Mouse (Mus musculus) layer of hippocampus, adult 9-11 months (tissue): ENCODE results near the gene 4932414N04Rik.
A peak's percentile ranks its signal among the peaks of the same experiment; 100 is the strongest.
"Not testable (repeated sequence)": the region's sequence is repeated elsewhere in the genome, so short reads cannot be mapped to it uniquely, and the experiment has no call there.

ENCODE experiments used
- DNase-seq: peaks from one replicate; pipeline ENCODE4 v3.0.0; 2022

4932414N04Rik gene

DNA sequence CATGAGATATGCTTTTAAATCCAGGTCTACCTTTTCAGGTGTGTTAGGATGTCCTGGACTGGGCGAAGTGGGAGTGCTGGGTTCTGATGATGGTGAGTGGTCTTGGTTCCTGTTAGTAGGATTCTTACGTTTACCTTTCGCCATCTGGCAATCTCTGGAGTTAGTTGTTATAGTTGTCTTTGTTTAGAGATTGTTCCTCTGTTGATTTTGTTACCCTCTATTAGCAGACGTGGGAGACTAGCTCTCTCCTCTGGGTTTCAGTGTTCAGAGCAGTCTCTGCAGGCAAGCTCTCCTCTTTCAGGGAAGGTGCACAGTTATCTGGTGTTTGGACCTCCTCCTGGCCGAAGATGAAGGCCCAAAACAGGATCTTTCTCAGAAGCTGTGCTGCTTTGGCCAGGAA, at the start of gene 4932414N04Rik:
Gene 4932414N04Rik, plus strand, starts transcription at position 301 of the 400 bp plus-strand sequence.
- not testable (repeated sequence) for DNase-seq

- no peak for DNase-seq
Observed at GRCm38 (mm10) chr2:68732216-68732615, 75.9 kb downstream of the 4932414N04Rik start.

DNA sequence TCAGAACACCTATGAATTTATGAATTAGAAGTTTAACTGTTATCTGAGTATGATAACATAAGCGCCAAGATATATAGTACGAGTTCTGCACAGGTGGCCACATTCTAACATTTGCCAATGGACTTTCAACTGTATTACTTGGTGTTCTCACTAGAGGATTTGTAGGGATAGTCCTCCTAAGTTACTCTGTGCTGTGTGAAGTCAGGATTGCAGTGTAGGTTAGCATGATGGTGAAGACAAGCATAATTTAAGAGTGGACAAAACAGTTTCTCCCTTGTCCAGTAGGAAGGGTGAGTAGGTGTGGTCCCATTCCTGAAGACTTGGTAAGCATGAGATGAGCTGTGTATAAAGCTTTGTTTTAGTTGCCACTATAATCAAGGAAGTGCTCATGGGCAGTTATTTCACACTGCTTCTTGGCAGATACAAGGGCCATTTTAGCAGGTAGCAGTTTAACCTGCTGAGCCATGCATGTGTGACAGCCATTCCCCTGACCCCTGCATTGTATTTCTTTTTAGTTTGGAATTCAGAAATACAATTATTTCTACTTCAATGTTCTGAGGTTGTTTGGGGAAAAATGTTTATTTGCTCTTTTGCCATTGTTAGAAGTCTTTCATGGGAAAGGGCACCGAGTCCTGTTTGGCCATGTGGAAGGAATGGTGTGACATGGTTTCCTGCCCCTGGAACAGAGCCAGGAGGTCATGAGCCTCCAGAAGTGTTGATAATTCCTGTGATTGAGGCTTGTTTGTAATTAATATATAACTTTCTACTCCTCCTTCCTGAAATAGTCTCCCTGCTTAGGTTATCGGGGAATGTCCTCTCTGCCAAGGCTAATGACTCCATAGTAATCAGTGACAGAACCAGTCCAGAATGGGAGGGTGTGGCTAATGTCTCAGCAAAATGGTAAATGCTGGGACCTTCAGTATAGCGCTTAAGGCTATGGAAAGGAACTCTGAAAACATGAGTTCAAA, 83.8 kb downstream of the 4932414N04Rik start:
- DNase-seq, result no peak

DNA sequence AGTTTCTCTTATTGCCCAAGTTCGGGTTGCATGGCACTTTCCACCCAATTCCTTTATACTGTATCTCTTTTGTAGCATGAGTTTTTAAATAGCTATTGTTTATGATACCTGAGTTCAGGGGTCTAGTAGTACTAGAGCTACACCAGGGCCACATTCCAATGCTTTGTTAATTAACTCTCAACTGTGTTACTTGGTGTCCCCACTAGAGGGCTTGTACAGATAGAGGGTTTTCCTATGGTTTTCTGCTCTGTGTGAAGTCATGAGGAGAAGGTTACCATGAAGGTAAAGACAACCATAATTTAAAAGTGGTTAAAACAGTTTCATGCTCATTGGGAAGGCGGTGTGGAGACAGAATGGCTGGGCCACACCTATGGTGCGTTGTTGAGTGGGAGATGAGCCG, 88.3 kb downstream of the 4932414N04Rik start:
- DNase-seq, result no peak

- DNase-seq, result no peak
Observed at GRCm38 (mm10) chr2:68756179-68756578, 99.9 kb downstream of the 4932414N04Rik start.

GRCm38 (mm10) chr2:68756793-68757192, 100.5 kb downstream of the 4932414N04Rik start:
- peak; percentile 33 for DNase-seq

DNA sequence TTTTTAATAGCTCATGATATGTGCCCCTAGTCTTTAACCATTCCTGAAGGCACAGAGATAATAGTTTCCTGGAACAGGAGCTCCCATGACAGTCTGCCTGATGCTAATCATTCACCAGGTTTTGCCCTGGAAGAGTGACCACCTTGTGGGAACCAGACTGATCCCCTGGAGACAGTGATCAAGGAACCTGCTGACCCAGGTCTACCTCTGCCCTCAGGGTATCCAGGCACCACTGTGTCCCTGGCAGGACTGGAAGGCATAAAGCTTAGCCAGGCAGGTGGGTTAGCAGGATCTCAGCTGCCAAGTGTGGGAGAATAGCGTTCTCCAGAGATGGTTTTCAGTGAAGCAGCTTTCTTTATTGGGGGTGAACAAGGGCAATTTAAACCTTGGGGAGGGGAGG, 109.1 kb downstream of the 4932414N04Rik start:
- no peak for DNase-seq

- DNase-seq, result no peak
Observed at GRCm38 (mm10) chr2:68767186-68767890, 111.1 kb downstream of the 4932414N04Rik start.

- DNase-seq, result no peak
Observed at GRCm38 (mm10) chr2:68782268-68783132, 126.2 kb downstream of the 4932414N04Rik start.

GRCm38 (mm10) chr2:68783664-68784063, 127.4 kb downstream of the 4932414N04Rik start:
- DNase-seq, result not testable (repeated sequence)

GRCm38 (mm10) chr2:68784710-68785427, 128.6 kb downstream of the 4932414N04Rik start:
- DNase-seq, result peak; percentile 75

GRCm38 (mm10) chr2:68787161-68787675, 130.9 kb downstream of the 4932414N04Rik start:
- DNase-seq, result no peak

DNA sequence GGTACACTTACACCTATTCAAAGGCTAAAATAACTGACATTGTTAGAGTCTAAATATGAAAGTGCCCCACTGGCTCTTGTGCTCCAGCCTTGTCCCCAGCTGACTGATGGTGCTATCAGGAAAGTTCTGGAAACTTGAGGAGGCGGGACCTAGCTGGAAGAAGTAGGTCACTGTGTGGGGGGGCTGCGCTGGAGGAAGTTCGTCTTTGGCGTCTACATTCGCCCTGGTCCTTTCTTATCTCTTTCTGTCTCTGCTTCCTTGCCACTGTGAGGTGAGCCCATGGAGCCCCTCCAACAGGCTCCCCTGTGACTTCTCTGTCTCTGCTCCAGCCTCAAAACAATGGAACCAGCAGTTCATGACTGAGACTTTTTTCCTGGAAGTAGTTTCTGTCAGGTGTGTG, 136.0 kb downstream of the 4932414N04Rik start:
- DNase-seq, result no peak

- no peak for DNase-seq
Observed at GRCm38 (mm10) chr2:68793472-68793871, 137.2 kb downstream of the 4932414N04Rik start.

DNA sequence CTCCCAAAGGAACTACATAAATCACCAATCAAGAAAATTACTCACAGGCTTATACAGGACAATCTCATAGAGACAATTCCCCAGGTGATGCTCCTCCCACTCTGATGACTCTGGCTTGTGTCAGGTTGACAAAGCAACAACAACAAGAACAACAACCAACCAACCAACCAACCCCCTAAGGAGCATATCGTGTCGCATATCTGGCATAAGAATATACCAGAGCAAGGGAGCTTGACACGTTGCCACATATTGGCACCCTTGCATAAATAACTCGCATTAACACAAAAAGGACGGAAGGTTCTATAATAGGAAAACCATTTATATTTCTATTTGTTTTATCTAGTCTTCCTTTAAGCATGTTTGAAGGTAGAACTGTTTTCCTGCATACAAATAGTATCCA, 137.9 kb downstream of the 4932414N04Rik start:
- no peak for DNase-seq

DNA sequence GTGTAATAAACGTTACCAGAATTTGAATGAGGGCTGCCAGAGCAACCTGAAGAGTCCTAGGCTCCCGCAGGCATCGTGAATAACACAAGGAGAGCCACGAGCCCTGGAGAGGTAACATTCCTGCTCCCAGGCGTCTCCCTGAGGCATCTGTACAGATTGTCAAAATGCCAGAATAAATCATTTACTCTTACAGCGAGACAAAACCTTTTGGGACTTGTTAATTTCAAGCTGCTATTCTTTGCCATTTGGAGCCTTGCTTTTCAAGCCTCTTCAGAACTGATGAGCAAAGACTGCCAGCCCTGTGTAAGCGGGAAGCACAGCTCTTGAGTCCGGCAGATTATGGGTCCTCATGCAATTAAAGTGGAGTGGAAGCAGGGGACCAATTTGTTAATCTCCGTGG, 138.3 kb downstream of the 4932414N04Rik start:
- no peak for DNase-seq

GRCm38 (mm10) chr2:68796011-68796775, 139.9 kb downstream of the 4932414N04Rik start:
- DNase-seq, result no peak

DNA sequence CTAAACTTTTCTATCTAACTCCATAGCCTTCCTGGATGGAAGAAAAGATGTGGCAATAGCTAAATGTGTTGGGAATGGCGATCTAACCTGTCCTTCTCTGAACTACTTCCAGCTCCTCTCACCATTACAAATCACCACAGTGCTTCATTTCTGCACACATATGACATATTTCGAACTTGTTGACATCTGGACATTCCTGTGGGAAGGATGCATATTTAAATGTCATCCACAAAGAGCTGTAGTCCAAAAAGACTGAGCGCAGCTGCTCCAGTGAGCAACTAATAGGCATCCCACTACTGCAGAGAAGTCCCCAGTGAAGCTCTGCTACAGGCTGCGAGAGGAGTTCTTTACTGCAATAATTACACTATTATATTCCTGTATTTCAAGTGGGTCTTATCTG, 140.8 kb downstream of the 4932414N04Rik start:
- no peak for DNase-seq
